In genomic region chr6:87732151-87733011, GRCm38 (mm10) we compare ENCODE assay signal across 8 mouse cellular contexts. TPM values are rescaled to one million over a fixed set of nuclear protein-coding genes. Genes with fewer than 3 reads are reported as not detected.
DNase-seq lines count a peak whose midpoint lies in the region; ATAC-seq lines count a peak whose summit lies in the region.

No protein-coding gene starts in this region.

- peak; percentile 14 for DNase-seq in embryo, embryonic 10 days (ENCODE audit: low spot score)
- DNase-seq in embryo, embryonic 11 days = no peak
- DNase-seq in right cerebral cortex, postnatal 10 days (ENCODE audit: low spot score in 2 of 2) = peak; percentile 42 to 50
- DNase-seq in right cerebral cortex, adult 18-20 months = no peak
- no peak for DNase-seq in gastrocnemius, postnatal 4 days (ENCODE audit: low spot score in 2 of 2)

- peak overlapping the region; percentile 40 for H3K4me3 ChIP-seq in intestine, embryonic 16.5 days (ENCODE audit: low read length)
- H3K4me3 ChIP-seq in midbrain, embryonic 15.5 days = peak overlapping the region; percentile 62

- peaks cover 43% of the 10 kb centered on the region for H3K27me3 ChIP-seq in intestine, embryonic 16.5 days (replicated peaks; ENCODE audit: control insufficient read depth, insufficient read depth, low read length)
- H3K27me3 ChIP-seq in midbrain, embryonic 15.5 days (replicated peaks) = peaks cover 27% of the 10 kb centered on the region

- H3K9me3 ChIP-seq in intestine, embryonic 16.5 days (ENCODE audit: control insufficient read depth, low read length) = no peaks in the 10 kb centered on the region
- H3K9me3 ChIP-seq in midbrain, embryonic 15.5 days = no peaks in the 10 kb centered on the region

- 6% methylated on average over 51 of the region's 53 CpGs for WGBS in intestine, embryonic 16.5 days
- under 1% methylated on average over 47 of the region's 53 CpGs for WGBS in midbrain, embryonic 15.5 days

- peak overlapping the region; percentile 60 for H3K4me2 ChIP-seq in intestine, embryonic 16.5 days (ENCODE audit: low read depth, low read length)
- peak overlapping the region; percentile 91 for H3K4me2 ChIP-seq in midbrain, embryonic 15.5 days

- H3K36me3 ChIP-seq in intestine, embryonic 16.5 days (ENCODE audit: control insufficient read depth, insufficient read depth, low read length) = no peaks in the 10 kb centered on the region
- H3K36me3 ChIP-seq in midbrain, embryonic 15.5 days (replicated peaks) = no peaks in the 10 kb centered on the region

- peaks cover 19% of the 10 kb centered on the region for H3K4me1 ChIP-seq in intestine, embryonic 16.5 days (ENCODE audit: control insufficient read depth, insufficient read depth, low read length)
- peaks cover 28% of the 10 kb centered on the region for H3K4me1 ChIP-seq in midbrain, embryonic 15.5 days

- ATAC-seq in intestine, embryonic 16.5 days = no peak
- ATAC-seq in midbrain, embryonic 15.5 days (replicated peaks) = peak; percentile 61
- ATAC-seq in erythroid progenitor cell, adult 5-6 weeks (replicated peaks; ENCODE audit: low FRiP score, poor library complexity, severe bottlenecking) = no peak

- peak overlapping the region; percentile 6; the same call in 1 of the 2 replicates for H3K9ac ChIP-seq in intestine, embryonic 16.5 days (ENCODE audit: low read depth, low read length)
- H3K9ac ChIP-seq in midbrain, embryonic 15.5 days = peak overlapping the region; percentile 33; the same call in 1 of the 2 replicates

- H3K27ac ChIP-seq in intestine, embryonic 16.5 days (ENCODE audit: low read length) = no peak overlapping the region
- H3K27ac ChIP-seq in midbrain, embryonic 15.5 days = 0 out of 2 replicates have a peak overlapping the region, but pooled peaks have one; percentile 6

RNA-seq across cellular contexts. Expression of gene Efcc1, which starts 1.7 kb away (rescaled TPM):
- polyA plus RNA-seq in intestine, embryonic 16.5 days (2015; fragmentation: Nextera tagmentation; extraction: Ambion mirVana) = 0.69 and 0.73 TPM in 2 replicates
- 5.4 and 6.7 TPM in 2 replicates for polyA plus RNA-seq in midbrain, embryonic 15.5 days (2015; fragmentation: Nextera tagmentation; extraction: Ambion mirVana)
- not detected in 2 replicates for total RNA-seq in erythroid progenitor cell, adult 5-6 weeks (2015; ENCODE audit: low replicate concordance)
- 0.08 TPM in 1 of 2 replicates, not detected in the other for total RNA-seq in erythroid progenitor cell, adult 5-6 weeks (2017; ENCODE audit: low replicate concordance)
- 1 to 10 TPM; 2.7 to 3.4 TPM for total RNA-seq in gastrocnemius, postnatal 4 days (2021)

RNA-seq across cellular contexts. Expression of gene Gp9, which starts 45.5 kb away (rescaled TPM):
- polyA plus RNA-seq in intestine, embryonic 16.5 days (2015; fragmentation: Nextera tagmentation; extraction: Ambion mirVana) = 1.5 and 2.0 TPM in 2 replicates
- 0.93 and 1.0 TPM in 2 replicates for polyA plus RNA-seq in midbrain, embryonic 15.5 days (2015; fragmentation: Nextera tagmentation; extraction: Ambion mirVana)
- total RNA-seq in erythroid progenitor cell, adult 5-6 weeks (2015; ENCODE audit: low replicate concordance) = 32.4 and 58.3 TPM in 2 replicates
- total RNA-seq in erythroid progenitor cell, adult 5-6 weeks (2017; ENCODE audit: low replicate concordance) = 11.4 and 18.4 TPM in 2 replicates
- total RNA-seq in gastrocnemius, postnatal 4 days (2021) = under 1 TPM in 1 of 2 experiments, not detected in 1; 0.32 TPM

Comparison
In these comparisons a context has a peak if more than half of its experiments do, and no peak if none do; other contexts are left out.
1. DNase-seq: peak in embryo, embryonic 10 days (single experiment) and right cerebral cortex, postnatal 10 days (2 of 2); none in embryo, embryonic 11 days (single experiment), right cerebral cortex, adult 18-20 months (single experiment) and gastrocnemius, postnatal 4 days (0 of 2).
2. RNA of gene Gp9, which starts 45.5 kb away (total RNA-seq): 11.4 to 58.3 TPM in erythroid progenitor cell, adult 5-6 weeks; 0.32 TPM in gastrocnemius, postnatal 4 days; every median in the first group is over 4 times any median in the second.